32 mouse cellular contexts compared by ENCODE assay signal in the genomic region with DNA sequence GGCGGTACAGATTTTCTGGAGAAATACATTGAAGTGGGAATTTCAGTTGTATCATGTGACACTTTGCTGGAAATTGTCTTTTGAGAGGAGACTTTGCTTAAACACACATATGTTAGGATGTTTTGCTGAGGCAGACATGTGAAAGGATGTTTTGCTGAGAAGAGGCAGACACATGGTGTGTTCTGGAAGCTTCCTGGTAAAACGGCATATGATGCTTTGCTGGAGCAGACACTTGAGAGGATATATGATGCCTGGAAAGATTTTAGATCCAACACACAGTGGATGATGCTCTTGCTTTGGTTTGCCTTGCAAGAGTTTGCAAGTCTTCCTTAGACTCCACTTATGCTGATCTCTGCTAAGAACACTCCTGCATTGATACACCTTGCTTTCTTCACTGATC.
"Had no signal": no experiment of that assay in that cellular context is flagged by ENCODE, and none has a peak within 500 bp of the region (broad histone marks: within the 10 kb centered on the region; RNA-seq: fewer than 3 reads in every experiment).

No protein-coding gene starts in this region.

- H3K27ac ChIP-seq: heart, embryonic 13.5 days; heart, embryonic 15.5 days; hindbrain, embryonic 10.5 days; hindbrain, embryonic 12.5 days; hindbrain, embryonic 13.5 days; hindbrain, embryonic 14.5 days; hindbrain, embryonic 15.5 days; hindbrain, postnatal 0 days; intestine, embryonic 15.5 days; kidney, embryonic 15.5 days; kidney, postnatal 0 days; layer of hippocampus, adult 2 months; left cerebral cortex, adult 2 months had no signal

- DNase-seq: heart, postnatal 10 days; heart, postnatal 14 days; heart, postnatal 36 days; heart, postnatal 4 days; kidney, adult 11 months; kidney, adult 2 months; kidney, adult 8-10 months; kidney, adult 9 months; kidney, postnatal 10 days; kidney, postnatal 14 days; kidney, postnatal 25 days; kidney, postnatal 36 days; kidney, postnatal 4 days; layer of hippocampus, adult 9-11 months; layer of hippocampus, postnatal 36 days had no signal

- H3K36me3 ChIP-seq: heart, embryonic 13.5 days; heart, embryonic 15.5 days; hindbrain, embryonic 10.5 days; hindbrain, embryonic 12.5 days; hindbrain, embryonic 13.5 days; hindbrain, embryonic 15.5 days; intestine, embryonic 15.5 days; kidney, embryonic 15.5 days had no signal

- H3K4me3 ChIP-seq: heart, embryonic 13.5 days; heart, embryonic 15.5 days; hindbrain, embryonic 10.5 days; hindbrain, embryonic 12.5 days; hindbrain, embryonic 13.5 days; hindbrain, embryonic 15.5 days; intestine, embryonic 15.5 days; kidney, embryonic 15.5 days; layer of hippocampus, adult 2 months; left cerebral cortex, adult 2 months had no signal

- H3K27me3 ChIP-seq: heart, embryonic 13.5 days; heart, embryonic 15.5 days; hindbrain, embryonic 12.5 days; hindbrain, embryonic 13.5 days; hindbrain, embryonic 15.5 days; intestine, embryonic 15.5 days; kidney, embryonic 15.5 days had no signal

- H3K4me1 ChIP-seq: heart, embryonic 13.5 days; heart, embryonic 15.5 days; hindbrain, embryonic 10.5 days; hindbrain, embryonic 12.5 days; hindbrain, embryonic 13.5 days; hindbrain, embryonic 15.5 days; intestine, embryonic 15.5 days; kidney, embryonic 15.5 days had no signal

- H3K9me3 ChIP-seq: heart, embryonic 13.5 days; heart, embryonic 15.5 days; hindbrain, embryonic 10.5 days; hindbrain, embryonic 12.5 days; hindbrain, embryonic 13.5 days; hindbrain, embryonic 15.5 days; intestine, embryonic 15.5 days; kidney, embryonic 15.5 days had no signal

- ATAC-seq: hindbrain, embryonic 16.5 days; hindbrain, postnatal 0 days; inflammation-experienced regulatory T-cells, adult 6 months; intestine, embryonic 15.5 days; intestine, embryonic 16.5 days; intestine, postnatal 0 days had no signal

- H3K9ac ChIP-seq: heart, embryonic 13.5 days; heart, embryonic 15.5 days; hindbrain, embryonic 12.5 days; hindbrain, embryonic 13.5 days; hindbrain, embryonic 14.5 days; hindbrain, embryonic 15.5 days; intestine, embryonic 15.5 days; kidney, embryonic 15.5 days had no signal

- H3K4me2 ChIP-seq: heart, embryonic 13.5 days; heart, embryonic 15.5 days; hindbrain, embryonic 12.5 days; hindbrain, embryonic 13.5 days; hindbrain, embryonic 14.5 days; hindbrain, embryonic 15.5 days; intestine, embryonic 15.5 days; kidney, embryonic 15.5 days had no signal
